Mouse (Mus musculus) layer of hippocampus, postnatal 14 days (tissue): ENCODE measurements at regions not wholly inside any gene's neighbourhood (a gene's known extent, or its start where the extent isn't known, plus 50 kb on each side); places are given as distances from the start of the nearest gene placed in this dataset.

ENCODE experiments used
- DNase-seq, 2 experiments: peaks; one replicate each; pipeline ENCODE4 v3.0.0; 2021 to 2022; ENCODE audit warnings: low spot score in 2 of 2, mixed read lengths in 1 of 2

DNA sequence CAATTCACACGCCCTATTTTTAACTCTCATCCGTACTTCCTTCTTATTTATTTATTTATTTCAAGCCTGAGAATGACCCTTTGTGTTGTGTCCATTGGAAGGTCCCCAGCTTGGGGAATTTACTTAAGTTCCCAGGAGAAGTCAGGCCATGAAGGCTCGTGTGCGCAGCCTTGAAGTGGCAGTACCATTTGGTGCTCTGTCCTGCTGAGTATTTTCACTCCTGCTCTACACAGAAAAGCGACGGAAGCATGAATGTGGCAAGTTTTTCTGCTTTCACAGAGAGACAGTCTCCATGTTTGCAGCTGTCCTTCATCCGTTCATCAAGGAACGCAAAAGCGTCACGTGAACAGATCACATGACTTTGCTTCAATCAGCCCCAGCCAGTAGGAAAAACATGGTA, 610.2 kb upstream of the Clint1 start:
- DNase-seq = no peak

DNA sequence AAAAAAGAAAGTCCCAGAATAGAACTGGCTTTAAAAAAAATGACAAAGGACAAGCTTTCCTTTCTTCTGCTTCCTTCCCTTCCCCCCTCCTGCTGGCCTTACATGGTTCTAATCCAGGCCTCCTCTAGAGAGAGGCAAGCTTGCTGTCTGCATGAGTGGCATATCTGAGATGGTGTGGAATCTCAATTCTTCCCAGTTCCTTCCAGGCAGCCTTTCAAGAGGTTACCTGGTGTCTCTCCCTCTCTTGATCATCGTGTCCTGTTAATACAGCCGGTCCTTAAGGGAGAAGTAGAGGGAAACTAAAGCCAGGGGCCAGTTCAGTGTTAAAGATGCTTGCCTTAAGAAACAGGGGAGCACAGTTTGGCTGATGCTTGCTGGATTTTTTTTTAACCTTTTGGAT, 607.1 kb upstream of the Clint1 start:
- no peak for DNase-seq

DNA sequence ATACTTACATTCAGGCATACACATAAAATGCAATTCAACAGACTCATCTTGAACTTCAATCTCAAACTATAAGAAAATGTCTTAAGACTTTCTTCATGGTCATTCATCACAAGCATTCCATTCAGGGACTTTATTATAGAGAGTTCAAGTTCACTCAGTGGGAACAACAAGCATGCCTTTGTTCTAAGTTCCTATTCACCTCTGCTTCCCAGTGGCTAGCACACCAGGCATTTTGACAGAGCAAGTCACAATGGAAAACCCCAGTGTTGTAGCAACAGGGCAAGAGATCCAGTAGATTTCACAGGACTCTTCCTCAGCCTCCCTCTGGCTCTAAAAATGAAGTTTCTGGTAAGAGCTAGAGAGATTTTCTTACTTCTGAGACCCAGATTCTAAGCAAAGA, 595.8 kb upstream of the Clint1 start:
- DNase-seq = no peak

DNA sequence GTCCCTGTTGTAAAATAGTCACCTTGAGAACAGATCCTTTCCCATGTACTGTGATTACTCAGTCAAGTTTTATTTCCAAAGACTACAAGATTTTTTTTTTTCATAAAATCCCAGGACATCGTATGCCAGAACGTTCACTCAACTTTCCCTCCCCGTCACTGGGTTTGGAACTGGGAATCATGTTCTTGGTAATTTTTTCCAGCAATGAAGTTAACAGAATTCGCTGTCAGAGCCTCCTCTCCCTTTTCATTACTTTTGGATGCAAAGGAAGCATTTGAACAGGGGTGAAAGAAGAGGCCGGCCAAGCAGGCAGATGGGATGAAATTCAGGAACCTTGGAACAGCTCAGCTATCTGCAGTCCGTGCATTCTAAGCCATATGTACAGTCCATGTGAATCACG, 589.7 kb upstream of the Clint1 start:
- no peak for DNase-seq

DNA sequence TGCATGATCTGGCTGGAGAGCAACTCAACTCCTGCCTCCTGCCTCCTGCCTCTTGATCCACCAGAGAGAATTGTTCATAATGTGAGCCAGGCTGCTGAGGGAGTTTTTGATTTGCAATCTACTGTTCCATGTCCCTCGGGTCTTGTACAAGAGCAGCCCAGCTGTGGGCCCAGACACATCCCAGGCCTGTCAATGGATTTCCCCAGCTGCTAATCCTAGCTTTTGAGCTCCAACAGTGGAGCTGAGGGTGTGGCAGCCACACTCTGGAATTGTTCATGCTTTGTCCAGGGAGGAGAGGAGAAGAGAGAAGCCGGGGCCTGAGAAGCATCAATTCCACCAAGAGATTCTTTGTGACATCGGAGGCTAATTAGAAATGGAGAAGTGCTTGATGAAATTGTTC, 587.9 kb upstream of the Clint1 start:
- DNase-seq = no peak

DNA sequence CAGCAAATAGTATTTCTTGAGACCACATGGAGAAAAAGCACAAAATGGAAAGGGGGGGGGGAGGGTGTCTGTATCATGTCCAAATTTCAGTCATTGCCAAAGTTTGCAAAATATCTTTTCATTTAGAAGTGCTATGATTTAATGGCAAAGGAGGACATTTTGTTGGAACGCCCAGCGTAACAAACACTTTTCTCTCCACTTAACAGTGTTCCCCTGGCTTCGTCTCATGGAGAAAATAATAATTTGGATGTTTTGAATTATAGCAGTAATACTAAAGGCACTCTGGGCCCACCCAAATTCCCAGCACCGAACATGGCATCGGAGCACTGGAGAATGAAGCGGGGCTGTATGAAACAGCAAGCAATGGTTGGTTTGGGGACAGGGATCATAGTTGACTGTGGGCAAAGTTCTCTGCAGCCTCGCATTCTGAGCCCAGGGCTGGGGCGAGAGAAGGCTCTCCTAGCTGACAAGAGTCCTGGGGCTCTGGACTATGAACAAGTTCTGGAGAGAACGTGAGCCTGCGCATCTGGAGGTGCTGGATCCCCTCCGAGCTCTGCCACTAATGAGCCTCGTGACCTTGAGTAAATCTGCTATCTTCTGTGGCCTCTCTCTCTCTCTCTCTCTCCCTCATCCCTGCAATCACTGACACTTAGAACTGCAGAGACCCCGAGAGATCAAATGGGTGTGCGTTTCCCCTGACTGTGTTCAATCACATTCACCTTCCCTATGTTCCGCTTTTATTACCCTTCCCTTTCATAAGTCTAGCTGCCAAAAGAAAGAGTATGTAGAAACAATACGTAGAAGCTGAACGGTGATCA, 586.5 kb upstream of the Clint1 start:
- DNase-seq = no peak

DNA sequence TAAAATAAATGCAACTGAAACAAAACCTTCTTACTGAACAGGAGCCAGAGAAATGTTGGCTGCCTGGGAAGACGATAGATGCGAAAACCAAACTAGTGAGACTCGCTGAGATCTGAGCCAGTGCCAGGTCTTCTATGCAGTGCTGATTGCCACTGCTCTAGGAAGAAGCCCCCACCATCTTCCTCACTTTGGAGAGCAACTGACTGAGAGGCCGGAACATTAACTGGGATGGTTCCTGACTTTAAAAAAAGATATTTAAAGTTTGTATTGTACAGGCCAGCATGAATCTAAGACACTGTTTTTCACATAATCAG, 585.9 kb upstream of the Clint1 start:
- no peak for DNase-seq

DNA sequence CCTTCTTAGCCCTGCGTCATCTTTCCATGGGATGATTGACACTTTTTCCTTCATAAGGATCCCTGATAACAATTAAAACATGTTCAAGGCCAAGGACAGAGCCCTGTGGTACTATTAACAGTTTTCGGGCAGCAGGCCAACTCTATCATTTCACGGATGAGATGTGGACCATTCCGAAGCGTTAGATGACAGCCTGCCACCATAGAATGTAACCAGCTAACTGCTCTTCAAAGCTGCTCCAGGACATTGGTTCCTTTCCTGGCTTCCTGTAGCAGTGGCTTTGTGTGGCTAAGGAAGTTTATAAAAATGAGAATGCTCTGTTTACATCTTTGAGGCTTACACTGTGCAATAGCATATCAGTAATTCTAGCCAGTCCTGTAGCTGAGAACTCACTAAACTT, 582.6 kb upstream of the Clint1 start:
- no peak for DNase-seq

DNA sequence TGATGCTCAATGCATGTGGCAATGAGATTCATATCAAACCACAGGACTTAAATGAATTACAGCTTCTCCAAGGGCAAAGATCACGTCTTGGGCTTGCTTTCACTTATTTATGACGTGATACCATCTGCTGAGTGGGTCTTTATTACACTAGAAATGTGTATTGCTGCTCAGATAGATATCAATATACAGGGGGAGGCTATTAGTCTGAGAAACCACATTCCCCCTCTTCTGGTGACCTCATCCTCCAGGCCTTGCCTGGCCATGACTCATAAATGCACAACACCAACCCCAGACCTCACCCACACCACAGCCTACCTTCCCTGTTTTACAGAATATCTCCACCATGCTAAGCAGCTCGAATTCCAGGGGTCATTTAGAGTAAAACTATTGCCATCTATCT, 580.6 kb upstream of the Clint1 start:
- no peak for DNase-seq

DNA sequence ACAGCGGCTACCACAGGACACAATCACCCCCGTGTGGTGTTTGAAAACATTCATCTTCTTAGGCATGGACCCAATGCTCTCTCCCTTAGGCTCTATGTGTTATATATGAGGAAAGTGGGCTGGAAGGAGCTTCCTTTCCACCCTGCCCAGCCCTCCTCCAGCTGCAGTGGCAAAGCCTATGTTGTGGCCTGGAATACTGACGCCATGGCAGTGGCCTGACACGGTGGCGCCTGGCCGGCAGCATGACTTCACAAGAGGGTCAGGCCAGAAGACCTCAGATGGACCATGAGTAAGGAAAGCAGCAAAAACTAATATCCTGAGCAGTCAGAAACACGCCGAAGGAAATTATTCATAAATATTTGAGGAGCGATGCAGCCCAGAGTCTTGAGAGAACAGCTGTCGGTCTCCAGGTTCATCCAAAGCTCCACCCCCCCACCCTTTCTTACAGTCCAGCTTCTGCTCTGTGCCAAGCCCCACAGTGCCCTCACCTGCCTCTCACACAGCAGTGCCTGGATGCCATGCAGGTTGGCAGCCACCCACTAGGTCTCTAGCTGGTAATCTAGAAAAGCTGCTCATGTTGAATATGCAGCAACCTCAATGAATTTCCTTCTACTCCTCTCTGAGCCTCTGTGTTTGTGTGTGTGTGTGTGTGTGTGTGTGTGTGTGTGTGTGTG, 577.3 kb upstream of the Clint1 start:
- no peak for DNase-seq

DNA sequence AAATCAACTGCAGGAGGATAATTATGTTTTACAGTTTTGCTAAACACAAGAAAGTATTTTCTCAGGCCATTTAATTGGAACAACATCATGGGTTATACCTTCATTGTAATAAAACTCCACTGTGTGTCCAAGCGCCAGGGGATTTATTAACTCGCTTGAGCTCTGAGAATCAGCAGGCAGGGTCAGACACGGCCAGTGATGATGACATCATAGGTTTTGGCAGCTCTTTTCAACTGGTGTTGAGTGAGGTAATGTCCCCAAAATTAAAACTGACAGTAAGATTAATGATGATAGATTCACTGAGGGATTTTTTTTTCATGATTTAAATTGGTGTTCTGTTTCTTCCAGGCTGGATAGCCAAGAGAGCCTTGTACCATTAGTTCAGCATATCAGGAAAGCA, 576.7 kb upstream of the Clint1 start:
- no peak for DNase-seq

DNA sequence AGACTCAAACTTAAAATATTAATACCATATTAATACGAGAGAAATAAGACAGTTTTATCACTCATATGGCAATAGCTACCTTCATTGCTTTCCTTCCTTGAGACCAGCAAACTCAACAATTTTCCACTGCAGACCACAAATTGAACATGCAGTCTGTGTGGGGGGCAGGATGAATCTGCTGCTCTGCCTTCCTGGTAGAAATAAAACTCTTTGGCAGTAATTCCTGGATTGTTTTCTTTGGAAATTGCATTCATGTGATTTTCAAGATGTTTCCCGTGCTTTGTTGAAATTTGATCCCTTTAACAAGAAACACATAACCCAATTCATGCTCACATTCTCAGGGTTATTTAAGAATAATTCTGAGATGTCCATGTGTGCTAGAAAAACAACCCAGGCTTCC, 555.1 kb upstream of the Clint1 start:
- peak in 1 of 2 experiments; percentile 18 for DNase-seq

DNA sequence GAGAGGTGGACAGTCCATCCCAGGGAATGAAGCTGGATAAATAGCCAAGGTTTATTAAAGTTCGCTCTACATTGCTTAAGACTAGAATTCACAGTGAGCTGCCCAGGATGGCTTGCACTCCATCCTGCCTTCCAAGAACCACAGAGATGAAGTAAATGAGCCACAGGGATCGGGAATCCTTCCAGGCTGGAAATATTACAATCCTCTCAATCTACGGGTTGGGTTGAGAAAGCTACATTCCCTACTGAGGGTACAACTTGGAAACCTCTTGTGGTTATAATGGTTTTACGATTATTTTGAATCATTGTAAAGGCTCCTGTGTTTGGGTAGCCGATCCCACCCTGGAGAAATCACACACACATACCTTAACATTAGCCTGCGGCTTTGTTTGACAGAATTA, 539.9 kb upstream of the Clint1 start:
- no peak for DNase-seq

DNA sequence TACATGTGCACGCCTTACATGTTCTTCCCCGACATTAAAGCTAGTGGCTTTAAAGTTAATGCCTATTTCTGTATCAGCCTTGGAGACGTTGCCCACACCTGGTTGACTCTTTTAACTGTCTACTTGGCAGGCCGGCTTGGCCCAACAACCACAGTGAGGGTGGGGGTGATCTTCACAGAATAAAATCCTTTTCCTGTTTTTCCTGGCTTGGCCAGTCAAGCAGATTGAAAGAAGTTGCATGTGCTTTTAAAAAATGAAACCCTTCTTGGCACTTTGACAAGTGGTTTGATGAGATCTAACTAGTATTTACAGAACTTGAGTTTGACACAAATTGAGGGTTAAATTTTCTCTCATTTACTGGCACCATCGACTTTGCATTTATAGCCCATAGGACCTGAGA, 528.1 kb upstream of the Clint1 start:
- DNase-seq = no peak

DNA sequence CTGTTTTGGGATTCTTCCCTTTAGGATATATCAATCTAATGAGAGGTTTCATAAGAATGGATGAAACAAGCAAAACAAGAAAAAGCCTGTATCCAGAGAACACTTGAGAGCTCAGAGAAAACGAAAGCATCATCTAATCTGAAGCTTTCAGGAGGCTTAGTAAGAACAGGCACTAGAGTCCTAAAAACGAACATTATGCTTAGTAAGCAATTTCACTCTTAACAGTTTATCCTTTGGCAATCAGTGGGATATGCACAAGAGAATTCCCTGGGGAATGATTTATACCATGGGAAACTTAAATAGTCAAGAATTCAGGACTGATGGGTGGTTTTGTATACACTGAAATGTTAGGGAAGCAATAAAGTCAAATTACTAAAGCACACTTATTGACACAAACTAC, 521.5 kb upstream of the Clint1 start:
- DNase-seq = no peak

DNA sequence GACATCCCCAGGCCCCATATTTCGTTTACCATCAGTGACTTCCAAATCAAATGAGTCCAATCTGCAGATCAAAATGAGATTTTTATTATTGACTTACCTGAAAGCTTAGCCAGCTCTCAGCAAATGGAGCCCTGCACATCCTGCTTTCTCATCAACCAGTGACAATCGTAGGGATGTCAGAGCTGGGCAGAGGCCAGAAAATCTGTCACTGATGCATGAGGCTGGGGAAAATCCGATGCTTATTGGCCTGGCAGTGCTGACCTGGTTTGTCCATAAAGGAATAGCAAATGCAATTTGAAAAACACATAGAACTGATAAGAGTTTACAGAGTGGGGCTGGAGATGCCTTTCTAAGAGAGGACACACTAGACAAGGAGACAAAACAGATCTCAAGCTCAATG, 518.1 kb upstream of the Clint1 start:
- DNase-seq = no peak

DNA sequence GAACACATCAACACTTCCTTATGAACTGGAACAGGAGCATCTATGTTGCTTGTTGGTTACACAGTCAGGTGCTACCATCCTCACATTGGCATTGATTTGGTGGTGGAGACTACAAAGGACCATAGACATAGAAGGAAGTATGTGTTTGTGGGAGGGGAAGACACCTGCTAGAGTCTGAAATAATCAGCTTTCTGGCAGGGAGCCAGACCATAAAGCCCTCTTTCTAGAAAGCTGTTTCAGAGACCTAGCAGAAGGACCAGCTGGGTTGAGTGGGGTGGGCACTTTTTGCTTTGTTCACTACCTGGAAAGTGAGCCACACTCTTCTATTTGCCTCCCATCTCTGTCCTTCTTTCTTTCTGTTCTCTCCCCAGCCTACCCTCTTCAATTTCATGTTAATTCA, 502.5 kb upstream of the Clint1 start:
- no peak for DNase-seq

DNA sequence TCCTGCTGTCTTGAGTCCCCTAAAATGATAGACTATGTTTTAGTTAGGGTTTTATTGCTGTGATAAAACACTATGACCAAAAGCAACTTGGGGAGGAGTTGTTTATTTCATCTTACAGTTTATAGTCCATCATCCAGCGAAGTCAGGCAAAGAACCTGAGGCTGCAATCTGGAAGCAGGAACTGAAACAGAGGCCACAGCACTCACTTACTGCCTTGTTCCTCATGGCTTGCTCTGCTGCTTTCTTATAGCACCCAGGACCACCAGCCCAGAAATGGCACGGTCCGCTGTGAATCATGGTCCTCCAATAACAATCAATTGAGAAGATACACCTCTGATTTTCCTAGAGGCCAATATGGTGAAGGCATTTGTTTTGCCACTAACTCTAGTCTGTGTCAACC, 486.5 kb upstream of the Clint1 start:
- DNase-seq = no peak

DNA sequence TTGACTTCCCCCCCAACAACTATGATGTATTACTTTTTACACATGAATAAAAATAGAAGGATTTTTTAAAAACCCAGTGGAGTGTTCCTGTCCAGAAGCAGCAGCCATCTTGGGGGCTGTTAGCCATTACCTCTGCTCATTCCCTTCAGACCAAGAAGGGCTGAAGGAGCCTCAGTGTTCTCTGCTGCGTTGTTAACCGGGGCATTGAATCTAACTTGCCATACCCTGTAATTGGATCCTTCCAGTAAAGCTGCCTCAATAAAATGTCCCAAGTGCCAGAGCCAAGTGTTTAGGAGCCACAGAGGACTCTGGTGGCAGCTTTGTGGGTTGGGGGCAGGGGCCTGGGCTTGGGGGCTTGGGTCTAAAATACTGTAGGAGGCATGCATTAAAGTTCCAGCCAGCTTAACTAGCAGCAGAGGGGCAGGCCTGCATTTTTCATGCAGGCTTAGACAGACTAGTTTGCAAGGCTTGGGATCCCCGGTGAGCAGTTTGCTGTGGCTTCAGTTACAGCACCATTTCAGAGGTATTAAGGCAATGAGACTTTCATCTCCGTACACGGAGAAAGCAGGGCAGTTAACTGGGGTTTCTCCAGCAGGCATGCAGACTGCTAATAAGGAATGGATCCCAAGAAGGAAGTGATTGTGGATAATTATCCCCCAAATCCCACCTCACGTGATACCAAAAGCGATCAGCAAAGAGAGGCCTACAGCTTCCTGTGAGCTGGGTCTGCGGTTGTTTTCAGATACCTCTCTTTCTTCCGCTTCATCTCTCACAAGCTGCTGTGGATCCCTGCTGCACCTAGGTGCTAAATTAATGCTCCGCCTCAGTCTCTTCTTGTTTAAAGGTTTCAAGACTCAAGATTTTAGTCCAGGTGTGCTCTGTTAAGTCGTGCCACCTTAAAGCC, 462.4 kb upstream of the Clint1 start:
- no peak for DNase-seq

DNA sequence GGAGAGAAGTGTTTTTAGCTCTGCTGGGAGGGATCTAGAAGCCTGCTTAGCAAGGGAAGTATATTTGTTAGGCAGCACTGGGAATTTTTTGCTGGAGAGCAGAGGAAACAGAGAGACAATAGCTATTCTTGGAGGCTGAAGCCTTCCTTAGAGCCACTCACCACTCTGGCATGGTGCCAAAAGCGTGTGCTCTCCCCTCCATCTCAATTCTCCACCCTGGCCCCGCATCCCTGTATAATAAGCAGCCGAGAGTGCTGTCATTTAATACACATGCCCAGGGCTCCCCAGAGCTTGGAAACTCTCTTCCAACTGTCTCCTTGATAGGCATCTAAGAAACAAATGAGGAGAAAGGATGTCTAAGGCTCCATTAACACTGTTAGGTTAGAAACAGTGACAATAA, 455.8 kb upstream of the Clint1 start:
- no peak for DNase-seq

DNA sequence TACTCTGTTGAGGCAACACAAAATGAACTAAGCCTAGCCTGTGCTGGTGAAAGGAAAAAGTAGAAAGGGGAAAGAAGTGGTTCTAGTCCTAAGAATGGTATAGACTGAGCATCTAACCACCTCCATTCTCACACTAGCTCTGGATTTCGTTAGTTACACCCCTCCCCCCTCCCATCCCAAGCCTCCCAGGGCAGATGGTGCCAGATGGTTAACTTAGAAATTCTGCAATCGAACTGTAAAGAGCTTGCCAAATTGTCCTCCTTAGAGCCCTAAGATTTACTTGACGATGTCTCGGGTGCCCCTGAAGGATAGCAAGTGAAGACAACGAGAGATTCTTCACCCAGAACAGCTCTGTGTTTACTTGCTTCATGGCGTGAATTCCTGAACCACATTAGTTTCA, 453.7 kb upstream of the Clint1 start:
- no peak for DNase-seq

DNA sequence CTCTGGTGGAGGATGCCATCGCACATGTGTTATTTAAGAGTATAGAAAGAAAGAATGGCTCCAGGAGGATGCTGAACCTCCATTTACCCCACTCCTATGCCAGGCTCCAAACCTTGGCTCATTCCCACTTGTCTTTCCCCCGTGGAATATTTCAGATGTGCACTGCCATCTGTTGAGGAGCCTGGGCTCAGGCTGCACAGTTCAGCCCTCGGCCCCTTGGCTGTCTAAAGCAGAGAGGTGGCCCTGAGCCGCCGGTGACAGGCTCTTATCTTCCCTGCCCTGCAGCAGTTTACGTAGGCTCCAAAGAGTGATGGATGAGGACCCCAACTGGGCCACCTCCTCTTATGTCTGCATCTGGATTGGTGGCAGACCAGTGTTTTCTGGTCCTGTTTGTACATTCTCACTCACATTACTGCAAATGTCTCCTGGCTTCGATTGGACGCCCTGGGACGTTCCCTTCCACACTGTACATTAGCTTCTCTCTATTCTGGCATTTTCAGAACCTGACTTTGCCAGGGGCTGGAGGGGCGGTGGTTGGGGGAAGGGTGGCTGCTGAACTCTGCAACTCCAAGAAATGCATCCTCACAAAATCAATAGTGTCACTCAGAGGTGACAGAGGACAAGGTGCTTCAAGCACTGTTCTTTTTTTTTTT, 447.3 kb upstream of the Clint1 start:
- DNase-seq = no peak
